In the genomic region with DNA sequence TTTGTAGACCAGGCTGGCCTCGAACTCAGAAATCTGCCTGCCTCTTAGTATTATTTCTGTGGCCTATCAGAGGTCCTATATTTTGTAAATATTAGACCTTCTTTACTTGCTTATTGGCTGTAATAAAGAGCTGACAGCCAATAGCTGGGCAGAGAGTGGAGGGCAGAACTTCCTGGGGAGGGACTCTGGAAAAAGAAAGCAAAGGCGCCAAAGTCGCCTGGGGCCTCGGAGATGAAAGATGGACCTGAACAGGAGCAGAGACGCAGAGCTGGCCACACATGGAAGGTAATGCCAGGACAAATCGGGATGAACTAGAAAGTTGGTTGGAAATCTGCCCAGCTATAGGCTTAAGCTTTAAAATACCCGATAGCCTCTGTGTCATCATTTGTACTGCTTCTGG, we compare ENCODE assay signal across 9 mouse cellular contexts. TPM values are rescaled to one million over a fixed set of nuclear protein-coding genes. Genes with fewer than 3 reads are reported as not detected.
DNase-seq lines count a peak whose midpoint lies in the region; ATAC-seq and TF ChIP-seq lines count a peak whose summit lies in the region.
"Had no signal": no experiment of that assay in that cellular context is flagged by ENCODE, and none has a peak within 500 bp of the region (broad histone marks: within the 10 kb centered on the region; RNA-seq: fewer than 3 reads in every experiment).

No protein-coding gene starts in this region.

- TF ChIP-seq CTCF in lung, adult 2 months (IDR thresholded peaks at IDR 0.05; ENCODE audit: insufficient read depth, low read length): no peak

- no peak for TF ChIP-seq POLR2A in lung, adult 2 months (IDR thresholded peaks at IDR 0.05; ENCODE audit: borderline replicate concordance, extremely low read depth, low read depth, low read length)

- peak overlapping the region; percentile 27 for H3K4me2 ChIP-seq in kidney, embryonic 16.5 days (replicated peaks; ENCODE audit: low read depth, low read length)
- H3K4me2 ChIP-seq: neural tube, embryonic 12.5 days had no signal

- no peaks in the 10 kb centered on the region for H3K36me3 ChIP-seq in kidney, embryonic 16.5 days (ENCODE audit: insufficient read depth, low read length)
- H3K36me3 ChIP-seq: neural tube, embryonic 12.5 days had no signal

- H3K4me1 ChIP-seq in lung, adult 2 months (ENCODE audit: control insufficient read depth, insufficient read depth, low read length): no peaks in the 10 kb centered on the region
- no peaks in the 10 kb centered on the region for H3K4me1 ChIP-seq in kidney, embryonic 16.5 days (ENCODE audit: insufficient read depth, low read length)
- H3K4me1 ChIP-seq: neural tube, embryonic 12.5 days had no signal

- no peaks in the 10 kb centered on the region for H3K9me3 ChIP-seq in kidney, embryonic 16.5 days (ENCODE audit: low read length)
- H3K9me3 ChIP-seq: neural tube, embryonic 12.5 days had no signal

- ATAC-seq in kidney, embryonic 16.5 days (ENCODE audit: low FRiP score, low TSS enrichment): no peak
- ATAC-seq in megakaryocyte progenitor cell, adult 5-6 weeks (replicated peaks; ENCODE audit: poor library complexity): peak; percentile 77
- no peak for ATAC-seq in cerebellum, adult (ENCODE audit: insufficient number of reproducible peaks, low FRiP score, low TSS enrichment)

- H3K4me3 ChIP-seq in lung, adult 2 months (replicated peaks; ENCODE audit: extremely low read depth, low read depth, low read length): no peak overlapping the region
- H3K4me3 ChIP-seq in kidney, embryonic 16.5 days (ENCODE audit: low read length): peak overlapping the region; percentile 26
- H3K4me3 ChIP-seq: neural tube, embryonic 12.5 days had no signal

- peak; percentile 9 to 20 for DNase-seq in lung, adult 18-20 months
- no peak for DNase-seq in lung, adult 2 months
- DNase-seq in yolk sac, embryonic 10.5 days (ENCODE audit: low spot score): peak; percentile 18
- no peak for DNase-seq in neural tube, embryonic 10.5 days (ENCODE audit: extremely low spot score, low spot score)
- no peak for DNase-seq in left cerebral cortex, adult 11 months (ENCODE audit: low spot score)

- 55% methylated on average over 7 of the region's 7 CpGs for WGBS in lung, adult 2 months
- 62% methylated on average over 7 of the region's 7 CpGs for WGBS in kidney, embryonic 16.5 days

- H3K9ac ChIP-seq in kidney, embryonic 16.5 days (replicated peaks; ENCODE audit: low read length): no peak overlapping the region
- H3K9ac ChIP-seq: neural tube, embryonic 12.5 days had no signal

- H3K27me3 ChIP-seq in kidney, embryonic 16.5 days (ENCODE audit: insufficient read depth, low read length): no peaks in the 10 kb centered on the region
- H3K27me3 ChIP-seq: neural tube, embryonic 12.5 days had no signal

- 0 out of 2 replicates have a peak overlapping the region, but pooled peaks have one; percentile 18 for H3K27ac ChIP-seq in kidney, embryonic 16.5 days (ENCODE audit: low read length)
- H3K27ac ChIP-seq: neural tube, embryonic 12.5 days had no signal

RNA-seq across cellular contexts. Expression of gene Slfn3, which starts 32.2 kb away (rescaled TPM):
- polyA plus RNA-seq in lung, adult 2 months (2012; rRNA removed): 0.38 and 0.85 TPM in 2 replicates
- polyA plus RNA-seq in kidney, embryonic 16.5 days (2015; fragmentation: Nextera tagmentation; extraction: Ambion mirVana): 2.7 and 2.8 TPM in 2 replicates
- 21.3 and 22.2 TPM in 2 replicates for total RNA-seq in megakaryocyte progenitor cell, adult 5-6 weeks (2015)
- 26.4 and 30.4 TPM in 2 replicates for total RNA-seq in megakaryocyte progenitor cell, adult 5-6 weeks (2017)

RNA-seq across cellular contexts. Expression of gene Slfn4, which starts 48.4 kb away (rescaled TPM):
- polyA plus RNA-seq in lung, adult 2 months (2012; rRNA removed): 0.55 and 1.1 TPM in 2 replicates
- 0.11 and 0.17 TPM in 2 replicates for polyA plus RNA-seq in kidney, embryonic 16.5 days (2015; fragmentation: Nextera tagmentation; extraction: Ambion mirVana)
- 19.0 and 22.5 TPM in 2 replicates for total RNA-seq in megakaryocyte progenitor cell, adult 5-6 weeks (2015)
- total RNA-seq in megakaryocyte progenitor cell, adult 5-6 weeks (2017): 7.9 and 9.8 TPM in 2 replicates
- polyA plus RNA-seq: neural tube, embryonic 12.5 days had no signal

Comparison
In these comparisons a context has a peak if more than half of its experiments do, and no peak if none do; other contexts are left out.
1. DNase-seq: peak in lung, adult 18-20 months (2 of 2) and yolk sac, embryonic 10.5 days (single experiment); none in lung, adult 2 months (single experiment), neural tube, embryonic 10.5 days (single experiment) and left cerebral cortex, adult 11 months (single experiment).